Mouse (Mus musculus): Measurements from ENCODE around the gene Oaz3. TPM values are rescaled to one million over a fixed set of nuclear protein-coding genes. Genes with fewer than 3 reads are reported as not detected.
A peak's percentile ranks its signal among the peaks of the same experiment; 100 is the strongest.

The Oaz3 gene
- polyA plus RNA-seq (2012; ENCODE audit: insufficient read depth, insufficient read length, missing spikeins): 2.1 TPM in 1 of 2 replicates, not detected in the other

- TF ChIP-seq POLR2A (IDR thresholded peaks at IDR 0.05; ENCODE audit: borderline replicate concordance, low read depth, low read length): no peak
- no peak for TF ChIP-seq CTCF (IDR thresholded peaks at IDR 0.05; ENCODE audit: low read depth, low read length)
- peak within 1 kb of the TSS; percentile 59 for H3K27ac ChIP-seq (ENCODE audit: insufficient read depth, low read depth, low read length)
- H3K4me3 ChIP-seq (ENCODE audit: insufficient read depth, low read length): peak within 1 kb of the TSS; percentile 97
- peaks cover 7% of the 10 kb centered on the region for H3K4me1 ChIP-seq (ENCODE audit: control insufficient read depth, insufficient read depth, low read length)
Measured at GRCm38 (mm10) chr3:94443597-94443964, at the start of gene Oaz3. Gene Oaz3, minus strand, starts transcription at chr3:94443915.

- TF ChIP-seq POLR2A (IDR thresholded peaks at IDR 0.05; ENCODE audit: borderline replicate concordance, low read depth, low read length): no peak
- TF ChIP-seq CTCF (IDR thresholded peaks at IDR 0.05; ENCODE audit: low read depth, low read length): no peak
- Histone ChIP-seq H3K27ac (ENCODE audit: insufficient read depth, low read depth, low read length) (peak overlapping the region; percentile 60), H3K4me1 (ENCODE audit: control insufficient read depth, insufficient read depth, low read length) (peaks cover 42% of the 10 kb centered on the region), H3K4me3 (ENCODE audit: insufficient read depth, low read length) (no peak overlapping the region)
Measured at GRCm38 (mm10) chr3:94487581-94487980, 43.9 kb upstream of the Oaz3 start.

- TF ChIP-seq POLR2A (IDR thresholded peaks at IDR 0.05; ENCODE audit: borderline replicate concordance, low read depth, low read length) (no peak), CTCF (IDR thresholded peaks at IDR 0.05; ENCODE audit: low read depth, low read length) (no peak)
- no peak overlapping the region for H3K27ac ChIP-seq (ENCODE audit: insufficient read depth, low read depth, low read length)
- H3K4me1 ChIP-seq (ENCODE audit: control insufficient read depth, insufficient read depth, low read length): peaks cover 47% of the 10 kb centered on the region
- no peak overlapping the region for H3K4me3 ChIP-seq (ENCODE audit: insufficient read depth, low read length)
Measured at GRCm38 (mm10) chr3:94485922-94486321, 42.2 kb upstream of the Oaz3 start.

DNA sequence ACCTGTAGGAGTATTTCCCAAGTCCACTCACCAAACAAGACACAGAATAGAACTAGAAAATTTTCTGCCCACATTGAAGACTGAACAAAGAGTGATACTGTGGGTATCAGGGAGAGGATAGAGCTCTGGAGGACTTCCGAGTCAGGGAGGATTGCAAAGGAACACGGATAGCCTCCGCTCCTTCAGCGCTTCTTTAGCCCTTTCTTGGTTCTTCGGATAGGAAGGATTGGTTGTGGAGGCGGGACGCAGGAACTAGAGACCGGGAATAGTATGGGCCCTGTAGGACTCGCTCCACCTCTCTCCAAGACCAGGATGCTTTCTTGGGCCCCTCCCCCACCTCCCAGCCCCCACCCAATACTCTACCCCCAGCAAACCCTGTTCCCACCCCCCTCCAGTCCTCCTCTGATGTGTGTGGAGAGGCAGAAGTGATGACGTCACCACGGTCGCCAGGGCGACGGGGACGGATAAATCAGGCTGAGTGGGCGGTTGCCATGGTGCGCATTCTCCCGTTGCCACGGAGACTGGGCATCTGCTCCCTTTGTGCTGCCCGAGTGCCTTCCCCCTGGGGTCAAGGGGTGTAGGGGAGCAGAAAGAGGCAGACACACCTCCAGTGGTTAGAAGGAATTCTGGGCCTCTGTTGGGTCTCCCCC is 40.2 kb upstream of the Oaz3 start:
- H3K4me3 ChIP-seq (ENCODE audit: insufficient read depth, low read length): no peak overlapping the region
- no peak for TF ChIP-seq POLR2A (IDR thresholded peaks at IDR 0.05; ENCODE audit: borderline replicate concordance, low read depth, low read length)
- no peak for TF ChIP-seq CTCF (IDR thresholded peaks at IDR 0.05; ENCODE audit: low read depth, low read length)
- H3K27ac ChIP-seq (ENCODE audit: insufficient read depth, low read depth, low read length): peak overlapping the region; percentile 81
- peaks cover 48% of the 10 kb centered on the region for H3K4me1 ChIP-seq (ENCODE audit: control insufficient read depth, insufficient read depth, low read length)

DNA sequence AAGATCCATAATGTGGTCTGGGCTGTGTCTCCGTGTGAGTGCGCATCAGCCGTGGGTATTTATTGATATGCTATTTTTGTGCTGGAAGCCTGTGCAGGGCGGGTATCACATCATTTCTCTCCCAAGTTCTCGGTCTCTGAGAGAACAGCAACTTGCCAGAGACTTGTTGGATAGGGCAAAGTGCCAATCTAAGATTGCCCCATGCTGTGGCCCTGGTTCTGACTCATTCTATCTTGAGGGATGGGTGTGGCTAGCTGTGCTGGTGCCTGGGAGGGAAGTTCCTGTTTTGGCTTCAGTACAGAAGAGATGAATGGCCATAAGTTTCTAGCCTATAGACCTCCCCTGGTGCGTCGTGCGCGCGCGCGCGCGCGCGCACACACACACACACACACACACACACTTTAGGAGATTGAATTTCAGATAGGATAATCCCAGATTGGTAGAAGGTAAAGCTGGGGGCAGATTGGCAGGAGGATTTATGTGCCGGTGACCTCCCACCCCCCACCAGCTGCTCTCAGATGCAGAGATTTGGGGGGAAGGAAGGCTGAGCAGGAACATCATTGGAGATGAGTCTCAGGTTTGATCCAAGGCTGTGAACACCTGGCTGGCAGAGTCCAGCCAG is 39.2 kb upstream of the Oaz3 start:
- H3K4me1 ChIP-seq (ENCODE audit: control insufficient read depth, insufficient read depth, low read length): peaks cover 39% of the 10 kb centered on the region
- TF ChIP-seq CTCF (IDR thresholded peaks at IDR 0.05; ENCODE audit: low read depth, low read length) (no peak), POLR2A (IDR thresholded peaks at IDR 0.05; ENCODE audit: borderline replicate concordance, low read depth, low read length) (no peak)
- peak overlapping the region; percentile 81 for H3K27ac ChIP-seq (ENCODE audit: insufficient read depth, low read depth, low read length)
- H3K4me3 ChIP-seq (ENCODE audit: insufficient read depth, low read length): peak overlapping the region; percentile 2; the same call in 1 of the 2 replicates

DNA sequence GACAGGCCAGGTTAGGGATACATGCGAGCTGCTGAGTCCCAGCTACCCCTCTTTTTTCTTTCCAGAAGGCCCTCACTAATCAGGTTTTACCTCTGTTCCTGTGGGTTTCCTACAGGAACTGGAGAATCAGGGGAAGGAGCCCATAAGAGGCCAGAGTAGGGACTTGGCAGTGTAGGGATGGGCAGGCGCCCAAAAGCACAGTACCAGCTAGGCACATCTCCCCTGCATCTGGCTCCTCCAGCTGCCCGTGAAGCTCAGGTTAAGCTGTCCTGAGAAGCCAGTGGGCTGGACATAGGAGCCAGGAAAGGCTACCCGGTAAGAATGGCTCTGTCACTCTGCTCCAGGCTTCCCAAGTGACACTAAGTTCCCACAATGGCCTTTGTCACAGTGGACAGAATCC is 37.7 kb upstream of the Oaz3 start:
- no peak overlapping the region for H3K4me3 ChIP-seq (ENCODE audit: insufficient read depth, low read length)

GRCm38 (mm10) chr3:94480291-94480884 is 36.7 kb upstream of the Oaz3 start, which contains the start of gene Riiad1:
Gene Riiad1, minus strand, starts transcription at chr3:94480341.
- TF ChIP-seq CTCF (IDR thresholded peaks at IDR 0.05; ENCODE audit: low read depth, low read length): no peak
- no peak for TF ChIP-seq POLR2A (IDR thresholded peaks at IDR 0.05; ENCODE audit: borderline replicate concordance, low read depth, low read length)
- Histone ChIP-seq H3K27ac (ENCODE audit: insufficient read depth, low read depth, low read length) (no peak within 1 kb of the TSS), H3K4me1 (ENCODE audit: control insufficient read depth, insufficient read depth, low read length) (peaks cover 49% of the 10 kb centered on the region), H3K4me3 (ENCODE audit: insufficient read depth, low read length) (no peak within 1 kb of the TSS)

More for the DNA sequence above, 37.7 kb upstream of the Oaz3 start:
- Histone ChIP-seq H3K27ac (ENCODE audit: insufficient read depth, low read depth, low read length) (no peak overlapping the region), H3K4me1 (ENCODE audit: control insufficient read depth, insufficient read depth, low read length) (peaks cover 38% of the 10 kb centered on the region)
- no peak for TF ChIP-seq POLR2A (IDR thresholded peaks at IDR 0.05; ENCODE audit: borderline replicate concordance, low read depth, low read length)
- TF ChIP-seq CTCF (IDR thresholded peaks at IDR 0.05; ENCODE audit: low read depth, low read length): no peak

DNA sequence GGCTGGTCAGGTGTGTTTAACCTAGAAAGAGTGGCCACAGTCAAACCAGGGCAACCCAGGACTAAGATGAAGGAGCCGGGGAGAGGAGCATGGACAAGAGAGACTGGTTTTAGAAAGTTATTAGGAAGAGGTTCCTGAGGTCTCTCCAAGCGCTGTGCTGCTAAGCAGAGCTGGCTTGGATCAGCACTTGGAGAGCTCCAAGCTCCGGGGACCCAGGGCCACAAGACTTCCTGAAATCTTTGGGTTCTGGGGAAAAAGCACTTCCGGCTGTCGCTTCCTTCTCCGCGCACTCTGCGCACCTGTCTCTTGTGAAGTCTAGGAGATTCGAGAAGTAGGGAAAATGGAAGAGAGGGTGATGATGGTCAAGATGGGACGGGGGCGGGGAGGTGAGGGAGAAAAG is 35.8 kb upstream of the Oaz3 start:
- no peak overlapping the region for H3K4me3 ChIP-seq (ENCODE audit: insufficient read depth, low read length)
- TF ChIP-seq POLR2A (IDR thresholded peaks at IDR 0.05; ENCODE audit: borderline replicate concordance, low read depth, low read length): no peak
- no peak for TF ChIP-seq CTCF (IDR thresholded peaks at IDR 0.05; ENCODE audit: low read depth, low read length)
- H3K27ac ChIP-seq (ENCODE audit: insufficient read depth, low read depth, low read length): no peak overlapping the region

GRCm38 (mm10) chr3:94478591-94479169 is 35.0 kb upstream of the Oaz3 start:
- Histone ChIP-seq H3K4me3 (ENCODE audit: insufficient read depth, low read length) (no peak overlapping the region), H3K4me1 (ENCODE audit: control insufficient read depth, insufficient read depth, low read length) (peaks cover 49% of the 10 kb centered on the region), H3K27ac (ENCODE audit: insufficient read depth, low read depth, low read length) (no peak overlapping the region)
- TF ChIP-seq CTCF (IDR thresholded peaks at IDR 0.05; ENCODE audit: low read depth, low read length): no peak
- no peak for TF ChIP-seq POLR2A (IDR thresholded peaks at IDR 0.05; ENCODE audit: borderline replicate concordance, low read depth, low read length)

More for the DNA sequence above, 35.8 kb upstream of the Oaz3 start:
- H3K4me1 ChIP-seq (ENCODE audit: control insufficient read depth, insufficient read depth, low read length): peaks cover 51% of the 10 kb centered on the region

All from bone marrow macrophage, adult 2 months (primary cell).